Mouse (Mus musculus) left cerebral cortex, postnatal 25 days (tissue): Measurements from ENCODE around the gene Cep70. TPM values are rescaled to one million over a fixed set of nuclear protein-coding genes. Genes with fewer than 3 reads are reported as not detected.

ENCODE experiments used
- DNase-seq, 2 experiments: peaks; one replicate each; pipeline ENCODE4 v3.0.0; 2022; ENCODE audit warnings: low spot score in 2 of 2, mixed read lengths in 1 of 2
- intact Hi-C: fragments of 180-260 bp; cut with DNase I; formaldehyde crosslinking; loops from one replicate; pipeline ENCODE4 v1.15.1; 2025
- total RNA-seq, 2 experiments: library from RNA; stranded (reverse); gene quantifications; 2 replicates each; pipeline ENCODE4 v1.2.3; 2021

The Cep70 gene
- 10 to 100 TPM; 19.8 to 23.9 TPM for total RNA-seq

DNA sequence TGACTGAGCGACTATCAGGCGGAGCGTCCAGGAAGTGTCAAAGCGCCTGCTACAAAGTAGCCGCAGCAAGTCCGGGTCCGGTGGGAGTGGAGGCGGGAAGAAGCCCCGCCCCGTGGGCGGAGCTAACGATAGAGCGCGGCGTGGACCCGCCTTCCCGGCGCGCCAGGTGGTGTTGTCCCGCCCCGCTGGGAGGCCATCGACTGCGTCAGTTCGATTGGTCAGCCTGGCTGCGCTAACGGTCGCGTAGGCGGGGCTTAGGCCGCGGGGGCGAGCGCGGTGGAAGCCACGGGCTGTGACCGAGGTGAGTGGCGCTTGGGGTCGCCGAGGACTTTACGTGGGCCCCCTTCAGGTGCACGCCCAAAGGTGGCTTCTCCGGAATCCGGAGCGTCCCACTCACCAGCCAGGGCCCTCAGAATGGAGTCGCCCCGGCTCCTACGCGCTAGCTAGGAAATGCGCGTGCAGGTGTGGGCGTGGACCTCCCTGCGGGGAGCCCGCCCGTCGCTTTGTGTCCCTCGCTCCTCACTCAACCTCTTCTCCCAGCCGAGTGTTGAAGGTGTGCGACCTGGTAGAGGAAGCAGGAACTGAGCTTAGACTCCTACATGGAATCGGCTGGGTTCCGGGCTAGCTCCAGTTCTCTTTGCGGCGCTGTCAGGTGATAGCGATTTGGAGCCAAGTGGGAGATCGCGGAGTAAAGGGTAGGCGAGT is at the start of gene Cep70:
Gene Cep70 (plus strand): TSS at position 178 of the 705 bp plus-strand sequence.
- DNase-seq = peak; percentile 95 to 97
- intact Hi-C loops = loop anchor here (1.0 to 10.0 kb wide), 3 partner anchors 103 to 259 kb away; partner anchors contain the start of genes Faim and Pik3cb

DNA sequence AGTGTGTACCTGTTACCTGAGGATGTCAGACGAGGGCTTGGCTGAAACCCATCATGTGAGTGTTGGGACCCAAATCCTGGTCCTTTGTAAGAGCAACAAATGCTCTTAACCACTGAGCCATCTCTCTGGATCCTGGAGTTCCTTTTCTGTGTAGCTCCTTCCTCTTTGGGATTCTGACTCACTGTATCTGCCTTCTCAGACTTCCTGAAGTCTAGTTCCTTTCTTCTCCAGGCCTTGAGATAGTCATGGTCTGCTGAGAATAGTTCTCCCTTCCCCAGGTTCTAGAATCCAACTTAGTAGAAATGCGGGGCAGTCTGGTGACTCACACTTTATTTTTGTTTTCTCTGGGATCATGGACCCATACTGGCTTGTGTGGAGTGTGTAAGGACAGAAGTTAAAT is 30.5 kb upstream of the Cep70 start:
- intact Hi-C loops = no loop called here
- peak in 1 of 2 experiments; percentile 29 for DNase-seq

DNA sequence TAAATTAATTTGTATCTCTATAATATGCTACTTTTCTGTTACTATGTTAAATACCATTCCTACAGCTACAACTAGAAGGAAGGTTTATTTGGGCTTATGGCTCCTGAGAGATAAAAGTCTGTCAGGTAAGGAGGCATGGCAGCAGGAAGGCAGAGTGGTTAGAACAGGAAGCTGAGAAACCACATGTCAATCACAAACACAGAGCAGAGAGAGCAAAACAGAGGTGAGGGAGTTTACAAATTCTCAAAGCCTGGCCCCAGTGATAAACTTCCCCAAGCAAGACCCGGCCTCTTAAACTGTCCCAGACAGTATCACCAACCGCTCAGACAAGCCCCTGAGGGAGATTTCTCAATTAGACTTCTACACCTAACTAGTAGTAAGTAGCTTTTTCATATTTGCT is 27.0 kb upstream of the Cep70 start:
- intact Hi-C loops = loop anchor here (5.0 kb wide), 1 partner anchor 74 kb away; the partner anchor contains the start of gene Pik3cb
- DNase-seq = no peak

DNA sequence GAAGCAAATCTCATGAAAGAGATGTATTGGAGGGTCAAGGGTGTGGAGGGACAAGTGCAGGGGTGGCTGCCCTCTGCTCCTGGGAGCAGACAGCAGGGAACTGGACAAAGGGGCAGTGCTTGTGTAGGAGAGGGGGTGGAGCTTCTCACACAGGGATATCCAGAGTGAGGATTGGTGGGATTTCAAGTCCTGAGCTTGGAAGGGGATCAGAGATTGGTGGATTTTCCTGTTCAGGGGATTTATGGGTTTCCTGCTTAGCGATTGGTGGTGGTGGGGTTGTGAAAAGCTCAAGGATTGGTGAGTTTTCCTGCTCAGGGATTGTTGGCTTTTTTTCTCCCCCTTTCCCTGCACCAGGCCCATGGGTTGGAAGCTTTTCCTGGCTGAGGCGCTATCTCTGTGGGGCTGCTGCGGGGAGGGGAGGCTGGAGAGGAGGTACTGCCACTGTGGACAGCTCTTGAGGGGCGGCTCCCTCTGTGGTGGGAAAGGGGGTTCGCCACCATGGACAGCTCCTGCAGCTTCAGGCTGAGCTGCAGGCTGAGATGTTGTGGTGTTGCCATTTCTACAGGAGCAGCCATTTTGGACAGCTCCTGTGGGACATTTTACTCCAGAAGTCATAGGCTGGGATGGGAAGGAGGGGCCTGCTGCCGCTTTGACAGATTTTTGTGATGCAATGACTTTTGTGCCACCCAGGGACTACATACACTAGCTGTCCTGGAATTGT is 25.0 kb upstream of the Cep70 start:
- intact Hi-C loops = loop anchor here (5.0 kb wide), 1 partner anchor 76 kb away; the partner anchor contains the start of gene Pik3cb
- DNase-seq = no peak

DNA sequence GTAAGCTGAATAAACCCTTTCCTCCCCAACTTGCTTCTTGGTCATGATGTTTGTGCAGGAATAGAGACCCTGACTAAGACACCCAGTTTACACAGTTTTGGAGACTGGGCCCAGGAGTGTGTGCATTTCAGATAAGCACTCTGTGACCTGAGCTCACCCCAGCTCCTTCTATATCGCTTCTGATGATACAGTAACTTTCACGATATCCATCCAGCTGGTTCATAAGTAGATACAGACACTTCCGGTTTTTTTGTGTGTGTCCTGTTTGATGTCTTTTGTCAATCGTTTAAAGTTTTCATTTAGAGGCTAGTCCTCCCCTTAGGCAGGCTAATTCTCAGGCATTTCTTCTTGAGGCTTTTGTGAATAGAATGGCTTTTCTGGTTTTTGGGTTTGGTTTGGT is 21.5 kb upstream of the Cep70 start:
- intact Hi-C loops = no loop called here
- no peak for DNase-seq

DNA sequence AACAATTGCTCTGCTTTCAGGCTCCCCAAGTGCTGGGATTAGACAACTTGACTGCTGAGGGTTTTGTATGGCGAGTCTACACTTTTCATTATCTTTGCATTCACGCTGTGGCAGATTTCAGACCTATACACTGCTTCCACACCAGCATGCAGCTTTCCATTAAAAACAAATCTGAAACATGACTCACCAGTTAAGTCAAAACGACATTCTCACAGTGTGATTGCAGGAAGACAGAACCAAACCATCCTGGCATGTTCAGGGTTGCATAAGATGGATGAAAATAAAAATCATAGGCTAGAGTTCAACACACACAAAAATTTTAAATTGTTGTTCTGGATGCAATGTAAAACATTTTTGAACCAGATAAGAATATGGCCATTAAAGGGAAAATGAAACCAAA is 18.6 kb upstream of the Cep70 start:
- no peak for DNase-seq
- intact Hi-C loops = no loop called here

DNA sequence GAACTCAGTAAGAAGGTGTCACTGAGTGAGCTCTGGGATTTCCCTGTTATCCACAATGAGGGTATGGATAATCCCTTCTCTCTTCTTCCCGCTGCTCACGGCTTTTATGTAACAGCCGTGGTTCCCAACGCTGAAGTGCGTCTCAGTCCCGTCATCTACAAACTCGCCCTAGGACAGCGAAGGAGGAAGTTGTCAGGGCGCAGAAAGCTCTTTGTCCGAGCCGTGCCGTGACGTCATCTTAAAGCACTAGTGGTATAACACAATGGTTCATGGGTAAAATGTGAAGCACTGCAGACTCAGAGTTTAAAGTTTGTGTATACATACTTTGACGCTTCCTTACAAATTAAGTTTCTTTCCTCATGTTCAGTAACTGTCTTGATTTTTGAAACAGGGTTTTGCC is 13.7 kb upstream of the Cep70 start:
- DNase-seq = no peak
- intact Hi-C loops = no loop called here

DNA sequence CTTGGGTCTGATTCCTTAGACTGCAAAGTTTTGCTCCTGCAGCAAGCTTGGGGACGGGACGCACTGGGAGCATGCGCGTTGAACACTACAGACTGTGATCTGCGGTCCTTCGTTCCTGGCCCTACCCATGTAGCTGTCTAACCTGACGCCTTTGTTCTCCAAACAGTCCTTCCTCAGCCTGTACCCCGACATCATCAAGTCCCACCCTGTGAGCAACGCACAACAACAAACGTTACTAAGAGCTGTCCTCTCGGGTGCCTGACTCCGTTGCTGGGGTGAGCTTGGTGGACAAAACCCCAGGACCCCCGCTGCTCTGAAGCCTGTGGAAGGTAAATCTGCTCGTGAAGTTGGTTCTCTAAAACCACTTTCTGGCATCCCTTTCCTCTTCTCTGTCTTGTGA is 6.0 kb upstream of the Cep70 start, which contains the start of gene Faiml:
Gene Faiml (minus strand): TSS at position 101 of the 400 bp plus-strand sequence.
- intact Hi-C loops = no loop called here
- DNase-seq = no peak

DNA sequence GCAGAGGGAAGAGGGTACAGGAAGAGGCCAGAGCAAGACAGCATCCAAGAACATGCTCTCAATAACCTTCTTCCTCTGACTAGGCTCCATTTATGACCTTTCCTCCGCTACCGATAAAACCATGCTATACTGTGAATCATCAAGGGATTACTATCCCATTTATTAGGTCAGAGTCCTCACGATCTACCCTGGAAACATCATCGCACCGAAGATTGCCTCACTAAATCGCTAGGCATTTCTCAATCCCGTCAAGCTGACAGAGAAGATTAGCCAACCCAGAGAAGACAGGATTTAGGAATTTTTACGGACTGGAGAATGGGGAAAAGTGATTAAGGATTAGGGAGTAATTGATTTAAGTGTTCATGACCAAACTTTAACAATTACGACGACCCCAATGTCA is 4.9 kb upstream of the Cep70 start:
- intact Hi-C loops = no loop called here
- no peak for DNase-seq

DNA sequence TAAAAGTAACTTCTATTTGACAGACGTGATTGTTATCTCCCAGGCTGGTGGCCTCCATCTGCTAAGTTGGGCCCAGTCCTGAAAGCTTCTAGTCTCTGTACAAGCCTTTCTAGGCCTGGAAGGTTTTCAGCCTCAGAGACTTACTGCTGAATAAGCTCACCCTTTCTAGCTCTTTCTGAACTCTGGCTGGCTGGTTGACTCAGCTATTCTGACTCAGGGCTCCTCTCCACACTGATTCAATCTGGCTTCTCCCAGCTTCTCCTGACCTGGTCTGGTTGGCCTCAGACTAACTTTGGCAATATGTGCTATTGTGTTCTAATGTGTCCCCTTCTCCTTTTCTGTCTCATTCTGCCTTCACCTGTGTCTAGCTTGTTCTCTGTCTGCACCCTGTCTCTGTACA is 3.9 kb upstream of the Cep70 start:
- intact Hi-C loops = no loop called here

DNA sequence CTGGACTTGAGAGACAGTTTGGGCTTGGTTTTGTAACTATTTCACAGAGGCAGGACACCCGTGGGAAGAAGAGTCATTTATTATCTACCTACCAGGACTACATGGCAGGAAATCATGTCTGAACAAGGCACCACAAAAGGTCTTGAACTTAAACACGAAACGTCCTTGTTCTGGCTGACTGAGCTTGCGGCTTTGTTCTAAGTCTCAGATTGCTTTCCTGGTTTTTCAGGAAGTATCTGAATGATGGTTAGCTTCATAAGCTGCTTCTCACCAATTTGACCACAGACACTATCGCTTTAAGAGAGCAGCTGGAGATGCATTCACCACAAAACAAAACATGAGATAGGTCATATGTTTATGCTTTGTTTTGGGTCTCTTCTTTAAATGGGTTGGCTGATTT is 2.6 kb upstream of the Cep70 start:
- intact Hi-C loops = loop anchor here (10.0 kb wide), 1 partner anchor 256 kb away; the partner anchor contains the start of gene Faim
- no peak for DNase-seq

More for the DNA sequence above, 3.9 kb upstream of the Cep70 start:
- DNase-seq = no peak

DNA sequence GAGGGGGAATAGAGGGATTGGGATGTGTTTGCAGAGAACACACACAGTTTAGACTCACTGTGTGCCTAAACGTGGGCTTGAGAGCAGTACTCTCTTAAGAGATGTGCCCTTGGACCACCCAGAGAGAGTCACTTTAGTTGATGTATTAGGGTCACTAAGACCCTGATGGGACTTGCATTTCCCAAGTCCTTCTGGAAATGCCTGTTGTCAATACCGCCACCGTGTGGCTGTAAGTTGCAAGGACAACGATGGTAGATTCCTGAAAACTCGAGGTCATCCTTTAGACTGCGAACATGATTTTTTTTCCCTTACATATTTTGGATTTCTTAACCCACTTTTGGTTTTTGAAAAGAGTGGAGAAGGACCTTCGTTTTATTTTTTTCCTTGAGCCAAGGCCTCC is 1.1 kb upstream of the Cep70 start:
- peak; percentile 62 to 73 for DNase-seq

DNA sequence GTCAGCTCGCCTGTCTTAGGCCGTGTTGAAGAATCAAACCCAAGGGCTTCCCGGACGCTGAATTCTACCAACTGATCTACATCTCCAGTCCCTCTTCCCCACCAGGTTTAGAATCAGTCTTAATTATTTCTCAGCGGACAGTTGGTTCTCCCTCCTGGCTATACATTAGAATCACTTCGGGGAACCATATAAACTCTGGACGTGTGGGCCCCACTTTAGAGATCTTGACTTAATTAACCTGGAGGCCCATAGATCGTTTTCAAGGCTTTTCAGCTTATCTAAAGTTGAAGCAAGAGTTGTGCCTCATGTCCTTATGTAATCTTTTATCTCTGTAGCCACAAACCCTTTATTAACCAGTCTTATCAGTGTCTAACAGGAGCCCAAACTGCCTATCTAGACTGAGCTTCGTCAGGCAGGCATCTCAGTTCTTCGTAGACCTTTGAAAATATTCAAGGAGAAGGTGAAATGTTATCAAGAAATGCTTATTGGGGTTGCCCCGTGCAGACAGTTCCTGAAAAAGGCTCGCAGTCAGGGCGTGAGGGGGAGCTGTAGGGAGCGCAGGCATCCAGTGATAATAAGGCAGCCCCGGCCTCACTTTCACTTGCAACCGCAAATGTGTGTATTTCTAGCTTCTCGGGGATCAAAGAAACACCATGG is 506 bp upstream of the Cep70 start:
- DNase-seq = no peak
- intact Hi-C loops = loop anchor here (1.0 to 10.0 kb wide), 4 partner anchors 102 to 258 kb away; partner anchors contain the start of genes Faim and Pik3cb

More for the DNA sequence above, 1.1 kb upstream of the Cep70 start:
- intact Hi-C loops = loop anchor here (1.0 to 10.0 kb wide), 3 partner anchors 178 to 257 kb away; partner anchors contain the start of gene Faim

DNA sequence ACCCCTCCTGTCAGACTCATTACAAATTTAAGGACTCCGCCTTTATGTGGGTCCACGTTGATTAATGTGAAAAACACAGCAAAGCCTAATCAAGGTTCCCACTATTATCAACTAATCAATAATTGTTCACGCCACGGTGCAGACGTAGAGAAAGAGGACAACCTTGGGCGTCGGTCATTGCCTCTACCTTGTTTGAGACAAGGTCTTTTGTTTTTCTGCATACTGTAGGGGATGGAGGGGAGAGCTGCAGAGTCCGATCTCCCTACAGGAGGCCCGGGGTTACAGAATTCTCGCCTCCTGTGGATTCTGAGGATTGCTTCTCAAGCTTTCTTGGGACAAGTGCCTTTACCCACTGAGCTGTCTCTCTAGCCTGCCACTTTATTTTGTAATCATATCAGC is 727 bp downstream of the Cep70 start:
- intact Hi-C loops = loop anchor here (1.0 to 10.0 kb wide), 3 partner anchors 104 to 259 kb away; partner anchors contain the start of genes Faim and Pik3cb
- peak in 1 of 2 experiments; percentile 13 for DNase-seq

DNA sequence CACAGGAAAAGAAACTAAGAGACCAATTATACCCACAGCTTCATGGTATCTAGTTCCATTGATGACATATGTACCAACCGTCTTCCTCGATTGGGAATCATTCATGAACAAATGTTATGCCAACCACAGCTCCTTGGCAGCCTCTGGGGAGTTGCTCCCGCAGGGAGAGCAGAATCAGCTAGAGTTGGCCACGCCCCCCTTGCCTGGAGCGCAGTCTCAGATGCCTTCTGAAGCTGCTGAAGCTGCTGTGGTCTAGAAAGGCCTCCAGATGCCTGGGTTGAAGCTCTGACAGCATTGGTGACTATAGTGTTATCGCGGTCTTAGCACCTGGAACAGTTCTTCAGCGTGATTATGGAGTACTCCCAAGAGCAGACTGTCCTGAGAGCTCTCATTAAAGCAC is 5.1 kb downstream of the Cep70 start:
- intact Hi-C loops = loop anchor here (5.0 to 10.0 kb wide), 2 partner anchors 129 to 264 kb away; partner anchors contain the start of gene Faim
- DNase-seq = no peak

DNA sequence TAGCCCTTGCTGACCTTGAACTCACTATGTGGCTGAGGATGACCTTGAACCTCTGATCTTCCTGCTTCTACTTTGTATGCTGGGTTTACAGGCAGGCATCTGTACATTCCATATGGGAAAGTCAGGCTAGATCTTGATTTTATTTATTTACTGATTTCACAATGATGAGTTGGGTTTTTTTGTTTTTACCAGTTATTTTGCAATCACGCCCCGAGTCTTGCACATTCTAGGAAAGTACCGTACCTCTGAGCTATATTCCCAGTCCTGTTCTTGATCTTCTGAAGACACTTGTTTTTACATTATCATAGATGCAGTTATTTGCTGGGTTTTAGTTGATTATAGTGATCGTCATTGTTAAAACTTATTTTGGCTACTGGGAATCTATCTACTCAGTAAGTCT is 5.7 kb downstream of the Cep70 start:
- intact Hi-C loops = loop anchor here (5.0 to 10.0 kb wide), 2 partner anchors 128 to 264 kb away; partner anchors contain the start of gene Faim
- DNase-seq = no peak

DNA sequence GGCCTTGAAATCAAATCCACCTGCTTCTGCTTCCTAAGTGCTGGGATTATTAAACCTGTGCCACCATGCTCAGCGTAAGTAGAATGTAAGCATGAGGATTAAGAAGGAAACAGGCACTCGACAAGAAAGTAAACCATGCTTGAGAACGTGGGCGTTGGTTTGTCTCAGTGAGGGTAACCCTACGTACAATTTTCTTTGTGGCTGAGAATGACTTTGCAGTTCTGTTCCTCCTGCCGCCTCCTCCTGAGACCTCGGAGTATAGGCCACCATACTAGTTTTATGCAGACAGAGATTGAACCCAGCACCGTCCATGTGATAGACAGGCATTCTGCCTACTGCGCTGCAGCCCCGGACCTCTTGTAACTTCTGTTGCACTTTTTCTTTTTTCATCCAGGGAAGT is 10.7 kb downstream of the Cep70 start:
- intact Hi-C loops = no loop called here
- DNase-seq = no peak

DNA sequence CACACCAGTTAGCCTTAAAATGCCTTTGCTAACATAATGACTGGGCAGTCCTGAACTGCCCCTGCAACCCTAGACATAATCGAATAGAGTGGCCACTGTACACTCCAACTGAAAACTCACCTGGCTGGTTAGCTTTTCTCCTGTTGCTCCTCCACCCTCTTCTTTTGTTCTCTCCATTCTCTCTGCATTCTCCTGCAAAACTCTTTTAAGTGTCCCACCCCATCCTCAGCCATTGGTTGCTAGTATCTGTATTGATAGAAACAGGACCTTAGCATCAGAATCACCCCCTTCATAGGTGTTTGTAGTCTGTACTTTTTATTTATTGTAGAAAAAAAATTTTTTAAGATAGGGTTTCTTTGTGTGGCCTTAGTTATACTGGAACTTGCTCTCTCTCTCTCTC is 13.0 kb downstream of the Cep70 start:
- DNase-seq = no peak
- intact Hi-C loops = no loop called here

DNA sequence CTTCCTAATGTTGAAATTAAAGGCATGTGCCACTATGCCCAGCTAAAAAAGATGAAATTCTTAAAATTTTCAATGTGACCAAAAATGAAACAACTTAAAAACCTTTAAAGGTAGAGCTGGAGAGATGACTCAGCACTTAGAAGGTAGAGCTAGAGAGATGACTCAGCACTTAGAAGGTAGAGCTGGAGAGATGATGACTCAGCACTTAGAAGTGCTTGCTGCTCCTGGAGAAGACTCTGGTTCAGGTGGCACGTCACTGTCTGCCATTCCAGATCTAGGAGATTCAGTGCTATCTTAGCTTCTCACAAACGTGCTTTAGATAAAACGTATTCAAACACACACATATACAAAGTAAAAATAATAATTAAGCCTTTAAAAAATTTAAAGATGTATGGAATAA is 13.7 kb downstream of the Cep70 start:
- no peak for DNase-seq
- intact Hi-C loops = no loop called here

DNA sequence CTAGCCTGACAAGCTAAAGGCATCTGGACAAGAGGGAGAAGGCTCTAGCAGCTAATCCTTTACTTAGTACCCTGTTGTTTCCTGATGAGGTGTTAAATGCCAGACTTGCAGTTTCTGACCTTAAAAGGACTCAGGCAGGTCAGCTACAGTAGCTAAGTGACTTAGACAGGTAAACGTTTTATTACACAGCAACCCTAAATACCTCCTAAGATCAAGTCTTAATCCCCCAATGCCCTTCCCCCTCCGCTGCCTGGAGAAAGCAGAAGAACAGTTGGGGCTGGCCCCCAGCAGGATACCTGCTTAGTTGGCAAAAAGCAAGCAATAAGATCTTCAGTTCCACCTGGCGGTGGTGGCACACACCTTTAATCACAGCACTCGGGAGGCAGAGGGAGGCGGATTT is 15.7 kb downstream of the Cep70 start:
- intact Hi-C loops = no loop called here
- no peak for DNase-seq
